Mouse (Mus musculus): ENCODE measurements at regions not wholly inside any gene's neighbourhood (a gene's known extent, or its start where the extent isn't known, plus 50 kb on each side); places are given as distances from the start of the nearest gene placed in this dataset.
A peak's percentile ranks its signal among the peaks of the same experiment; 100 is the strongest.

- Histone ChIP-seq H3K4me3 (replicated peaks in 1 of 3; ENCODE audit: low read depth in 2 of 3, low read length in 2 of 3, poor library complexity in 1 of 3) (no peak overlapping the region), H3K27me3 (replicated peaks) (no peaks in the 10 kb centered on the region), H3K36me3 (replicated peaks in 1 of 2; ENCODE audit: control insufficient read depth in 1 of 2, insufficient read depth in 1 of 2, low read length in 1 of 2) (no peaks in the 10 kb centered on the region), H3K27ac (ENCODE audit: insufficient read depth, low read depth) (no peak overlapping the region), H3K79me2 (replicated peaks; ENCODE audit: control insufficient read depth, extremely low read depth, insufficient read depth, poor library complexity, severe bottlenecking) (no peaks in the 10 kb centered on the region), H3K4me2 (ENCODE audit: insufficient read depth, low read depth, poor library complexity, severe bottlenecking) (no peak overlapping the region), H3K9ac (ENCODE audit: insufficient read depth, low read depth) (no peak overlapping the region), H3K9me3 (replicated peaks; ENCODE audit: low read length) (no peaks in the 10 kb centered on the region), H3K4me1 (ENCODE audit: control insufficient read depth in 1 of 2, insufficient read depth in 2 of 2) (no peaks in the 10 kb centered on the region)
- in situ Hi-C loops (cut with MboI; ENCODE audit: low pct_ligation_motif_present, low pct_unique_long_range_greater_than_20kb, low sequenced_read_pairs) (loop anchor here (25.0 kb wide), 2 partner anchors 284 to 959 kb away; no protein-coding TSS in a partner anchor), dilution Hi-C loops (cut with MboI; ENCODE audit: extremely low pct_ligation_motif_present, extremely low pct_unique_long_range_greater_than_20kb, low sequenced_read_pairs) (no loop called here)
- TF ChIP-seq KAT2A (IDR thresholded peaks at IDR 0.05; ENCODE audit: insufficient replicate concordance, low read length) = no peak
- no peak for TF ChIP-seq CHD2 (IDR thresholded peaks at IDR 0.05; ENCODE audit: low read length)
- no peak for TF ChIP-seq USF2 (conservative IDR thresholded peaks at IDR 0.05; ENCODE audit: low read depth, low read length)
- TF ChIP-seq MAX (IDR thresholded peaks at IDR 0.05; ENCODE audit: low read length) = no peak
- TF ChIP-seq EP300 (IDR thresholded peaks at IDR 0.05; ENCODE audit: low read length) = no peak
- TF ChIP-seq ELF1 (IDR thresholded peaks at IDR 0.05; ENCODE audit: low read depth, low read length) = no peak
- no peak for TF ChIP-seq POLR2A (IDR thresholded peaks at IDR 0.05; ENCODE audit: low read depth, low read length)
- no peak for TF ChIP-seq ZC3H11A (IDR thresholded peaks at IDR 0.05; ENCODE audit: low read depth, low read length)
- TF ChIP-seq USF1 (IDR thresholded peaks at IDR 0.05; ENCODE audit: low read depth, low read length) = no peak
- TF ChIP-seq GABPA (IDR thresholded peaks at IDR 0.05; ENCODE audit: insufficient replicate concordance, low read depth, low read length) = no peak
- TF ChIP-seq ZNF384 (IDR thresholded peaks at IDR 0.05; ENCODE audit: low read depth, low read length) = no peak
- DNase-seq (ENCODE audit: extremely low read depth) = no peak
Observed at GRCm38 (mm10) chr4:64527724-64528332, 481.0 kb upstream of the Tnc start.

DNA sequence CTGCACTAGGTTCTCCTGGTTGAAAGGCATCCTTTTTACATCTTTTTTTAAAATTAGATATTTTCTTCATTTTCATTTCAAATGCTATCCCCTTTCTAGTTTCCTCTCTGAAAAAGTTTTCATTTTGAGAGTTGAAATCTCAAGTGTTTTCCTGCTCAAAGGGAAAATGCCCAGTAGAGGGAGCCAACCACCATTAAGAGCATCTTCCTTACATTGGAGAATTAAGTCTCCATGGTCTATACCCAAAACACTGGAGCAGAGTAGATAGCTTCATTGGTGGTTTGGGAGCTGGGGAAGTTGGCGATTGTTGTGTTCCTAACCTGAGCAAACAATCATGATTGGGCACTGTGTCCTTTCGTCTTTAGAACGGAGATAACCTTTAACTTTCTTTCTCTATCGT, 483.8 kb upstream of the Tnc start:
- DNase-seq (ENCODE audit: extremely low read depth) = peak; percentile 44
- in situ Hi-C loops (cut with MboI; ENCODE audit: low pct_ligation_motif_present, low pct_unique_long_range_greater_than_20kb, low sequenced_read_pairs) (loop anchor here (10.0 to 25.0 kb wide), 3 partner anchors 282 to 1054 kb away; no protein-coding TSS in a partner anchor), dilution Hi-C loops (cut with MboI; ENCODE audit: extremely low pct_ligation_motif_present, extremely low pct_unique_long_range_greater_than_20kb, low sequenced_read_pairs) (no loop called here)
- no peaks in the 10 kb centered on the region for H3K27me3 ChIP-seq (replicated peaks)
- H3K4me2 ChIP-seq (ENCODE audit: insufficient read depth, low read depth, poor library complexity, severe bottlenecking) = peak overlapping the region; percentile 56; the same call in 1 of the 2 replicates
- no peaks in the 10 kb centered on the region for H3K79me2 ChIP-seq (replicated peaks; ENCODE audit: control insufficient read depth, extremely low read depth, insufficient read depth, poor library complexity, severe bottlenecking)
- H3K9me3 ChIP-seq (replicated peaks; ENCODE audit: low read length) = no peaks in the 10 kb centered on the region
- H3K4me1 ChIP-seq (ENCODE audit: control insufficient read depth in 1 of 2, insufficient read depth in 2 of 2) = no peaks in the 10 kb centered on the region
- no peak overlapping the region for H3K4me3 ChIP-seq (replicated peaks in 1 of 3; ENCODE audit: low read depth in 2 of 3, low read length in 2 of 3, poor library complexity in 1 of 3)
- no peak overlapping the region for H3K27ac ChIP-seq (ENCODE audit: insufficient read depth, low read depth)
- H3K9ac ChIP-seq (ENCODE audit: insufficient read depth, low read depth) = no peak overlapping the region
- TF ChIP-seq RAD21 (IDR thresholded peaks at IDR 0.05; ENCODE audit: low read depth, low read length) (peak; percentile 83), EP300 (IDR thresholded peaks at IDR 0.05; ENCODE audit: low read length) (no peak), SMC3 (IDR thresholded peaks at IDR 0.05; ENCODE audit: low read depth, low read length) (peak; percentile 73), CTCF (conservative IDR thresholded peaks at IDR 0.05 in 1 of 2, IDR thresholded peaks at IDR 0.05 in 1 of 2; ENCODE audit: low read depth in 2 of 2, low read length in 2 of 2) (peak in 1 of 2 experiments; percentile 78; a peak in 3 of 4 replicates)
- H3K36me3 ChIP-seq (replicated peaks in 1 of 2; ENCODE audit: control insufficient read depth in 1 of 2, insufficient read depth in 1 of 2, low read length in 1 of 2) = no peaks in the 10 kb centered on the region

DNA sequence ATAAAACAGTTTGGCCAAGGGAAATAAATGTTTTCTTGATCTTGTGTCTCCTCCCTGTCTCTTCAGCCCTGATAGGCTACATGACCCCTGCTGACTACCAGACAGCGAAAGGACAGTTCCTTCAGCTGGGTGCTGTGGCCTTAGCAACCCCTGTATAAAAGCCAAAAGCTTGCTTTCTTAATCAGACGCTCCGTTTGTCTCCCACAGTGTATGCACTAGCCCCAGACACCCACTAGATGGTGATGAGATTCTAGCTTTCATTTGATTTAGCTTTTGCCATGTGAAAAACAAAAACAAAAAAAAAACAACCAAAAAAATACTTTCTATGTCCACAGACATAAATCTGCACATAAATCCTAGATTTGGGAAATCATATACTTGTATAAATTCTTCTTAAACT, 486.2 kb upstream of the Tnc start:
- no peaks in the 10 kb centered on the region for H3K27me3 ChIP-seq (replicated peaks)
- H3K9ac ChIP-seq (ENCODE audit: insufficient read depth, low read depth) = no peak overlapping the region
- dilution Hi-C loops (cut with MboI; ENCODE audit: extremely low pct_ligation_motif_present, extremely low pct_unique_long_range_greater_than_20kb, low sequenced_read_pairs) = no loop called here
- no peaks in the 10 kb centered on the region for H3K9me3 ChIP-seq (replicated peaks; ENCODE audit: low read length)
- H3K36me3 ChIP-seq (replicated peaks in 1 of 2; ENCODE audit: control insufficient read depth in 1 of 2, insufficient read depth in 1 of 2, low read length in 1 of 2) = no peaks in the 10 kb centered on the region
- no peaks in the 10 kb centered on the region for H3K4me1 ChIP-seq (ENCODE audit: control insufficient read depth in 1 of 2, insufficient read depth in 2 of 2)
- in situ Hi-C loops (cut with MboI; ENCODE audit: low pct_ligation_motif_present, low pct_unique_long_range_greater_than_20kb, low sequenced_read_pairs) = loop anchor here (10.0 to 25.0 kb wide), 3 partner anchors 279 to 1052 kb away; no protein-coding TSS in a partner anchor
- no peak overlapping the region for H3K27ac ChIP-seq (ENCODE audit: insufficient read depth, low read depth)
- no peak overlapping the region for H3K4me3 ChIP-seq (replicated peaks in 1 of 3; ENCODE audit: low read depth in 2 of 3, low read length in 2 of 3, poor library complexity in 1 of 3)
- DNase-seq (ENCODE audit: extremely low read depth) = no peak
- peak in 1 of 2 experiments; percentile 49; a peak in 2 of 4 replicates for TF ChIP-seq CTCF (conservative IDR thresholded peaks at IDR 0.05 in 1 of 2, IDR thresholded peaks at IDR 0.05 in 1 of 2; ENCODE audit: low read depth in 2 of 2, low read length in 2 of 2)
- peak; percentile 54 for TF ChIP-seq RAD21 (IDR thresholded peaks at IDR 0.05; ENCODE audit: low read depth, low read length)
- TF ChIP-seq SMC3 (IDR thresholded peaks at IDR 0.05; ENCODE audit: low read depth, low read length) = peak; percentile 35; the same call in 1 of the 2 replicates
- TF ChIP-seq MAFK (IDR thresholded peaks at IDR 0.05; ENCODE audit: insufficient replicate concordance, low read length) = no peak
- H3K4me2 ChIP-seq (ENCODE audit: insufficient read depth, low read depth, poor library complexity, severe bottlenecking) = no peak overlapping the region
- H3K79me2 ChIP-seq (replicated peaks; ENCODE audit: control insufficient read depth, extremely low read depth, insufficient read depth, poor library complexity, severe bottlenecking) = no peaks in the 10 kb centered on the region
